Mouse (Mus musculus) heart, adult 18-20 months (tissue): ENCODE results near the gene Map6. TPM values are rescaled to one million over a fixed set of nuclear protein-coding genes. Genes with fewer than 3 reads are reported as not detected.
"Not testable (repeated sequence)": the region's sequence is repeated elsewhere in the genome, so short reads cannot be mapped to it uniquely, and the experiment has no call there.

Source experiments
- DNase-seq, 2 experiments: peaks; one replicate each; pipeline ENCODE4 v3.0.0; 2021 to 2022; ENCODE audit warnings: mixed read lengths in 1 of 2
- total RNA-seq, 2 experiments: library from RNA; stranded (reverse); gene quantifications; 2 replicates each; pipeline ENCODE4 v1.2.3; 2021

The Map6 gene
- total RNA-seq, 2 experiments from 2014 or later = 3.7 to 5.1 TPM

DNA sequence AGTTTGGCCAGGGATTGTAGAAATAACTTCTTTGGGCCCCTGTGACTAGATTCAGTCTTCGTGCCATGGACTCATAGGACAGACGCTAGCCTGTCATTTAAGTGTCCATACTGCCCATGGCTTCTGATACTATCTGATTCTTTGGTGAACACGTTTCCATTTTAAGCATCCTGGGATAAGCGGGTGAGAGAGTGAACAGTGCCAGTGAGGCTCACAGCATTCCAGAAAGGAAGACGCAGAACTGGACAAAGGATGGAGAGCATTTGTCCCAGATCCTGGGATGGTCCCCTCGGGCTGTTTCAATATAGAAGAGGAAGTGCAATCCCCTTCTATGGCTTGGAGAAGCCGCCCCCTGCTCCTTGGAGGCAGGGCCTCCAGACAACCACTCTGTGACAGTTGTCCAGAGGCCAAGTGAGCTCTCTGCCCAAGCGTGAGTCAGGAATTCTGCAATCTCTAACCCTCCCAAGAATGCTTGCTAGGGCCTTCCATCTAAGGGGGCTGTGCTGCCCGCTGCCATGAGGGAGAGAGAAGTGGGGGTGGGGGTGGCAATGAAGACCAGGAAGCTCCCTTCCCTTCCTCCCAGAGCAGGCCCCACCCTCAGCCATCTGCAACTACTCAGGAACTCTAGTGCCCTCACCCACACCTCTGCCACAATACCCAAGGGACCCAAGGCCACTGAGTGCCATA, 89.1 kb downstream of the Map6 start:
- peak; percentile 81 to 85 for DNase-seq

DNA sequence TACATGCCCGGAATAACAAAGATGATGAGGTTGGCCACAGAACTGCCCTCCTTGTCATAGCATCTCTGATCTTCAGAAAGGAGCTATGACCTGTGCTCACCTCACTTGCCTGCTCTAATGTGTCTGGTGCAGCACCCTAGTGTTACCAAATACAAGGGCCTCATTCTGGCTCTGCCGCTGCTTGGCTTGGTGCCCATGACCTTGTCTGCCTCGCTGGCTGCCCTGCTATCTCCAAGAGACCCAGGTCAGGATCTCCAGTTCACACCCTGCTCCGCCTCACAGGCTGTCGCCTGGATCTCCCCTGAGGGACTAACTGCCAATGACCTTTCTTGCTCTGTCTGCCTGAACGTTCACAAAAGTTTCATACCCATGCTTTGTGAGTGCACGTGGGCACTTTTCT, 90.0 kb downstream of the Map6 start:
- peak; percentile 71 to 79 for DNase-seq

DNA sequence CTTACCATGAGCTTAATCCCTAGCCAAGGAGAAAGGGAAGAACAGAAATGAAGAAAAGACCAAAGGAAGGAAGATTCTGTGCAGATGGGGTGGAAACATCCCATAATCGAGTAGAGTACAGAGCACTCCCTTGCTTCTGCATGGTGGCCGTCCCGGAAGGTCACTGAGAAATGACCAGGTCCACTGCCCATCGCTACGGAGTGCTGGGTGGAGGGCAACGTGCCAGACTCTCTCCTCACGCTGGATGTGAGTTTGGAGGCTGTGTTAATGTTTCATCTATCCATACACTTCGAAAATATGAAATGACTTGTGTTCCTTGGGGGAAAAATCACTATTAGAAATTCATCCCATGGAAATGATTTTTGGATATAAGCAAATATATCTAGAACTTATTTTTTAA, 91.1 kb downstream of the Map6 start:
- DNase-seq = no peak

DNA sequence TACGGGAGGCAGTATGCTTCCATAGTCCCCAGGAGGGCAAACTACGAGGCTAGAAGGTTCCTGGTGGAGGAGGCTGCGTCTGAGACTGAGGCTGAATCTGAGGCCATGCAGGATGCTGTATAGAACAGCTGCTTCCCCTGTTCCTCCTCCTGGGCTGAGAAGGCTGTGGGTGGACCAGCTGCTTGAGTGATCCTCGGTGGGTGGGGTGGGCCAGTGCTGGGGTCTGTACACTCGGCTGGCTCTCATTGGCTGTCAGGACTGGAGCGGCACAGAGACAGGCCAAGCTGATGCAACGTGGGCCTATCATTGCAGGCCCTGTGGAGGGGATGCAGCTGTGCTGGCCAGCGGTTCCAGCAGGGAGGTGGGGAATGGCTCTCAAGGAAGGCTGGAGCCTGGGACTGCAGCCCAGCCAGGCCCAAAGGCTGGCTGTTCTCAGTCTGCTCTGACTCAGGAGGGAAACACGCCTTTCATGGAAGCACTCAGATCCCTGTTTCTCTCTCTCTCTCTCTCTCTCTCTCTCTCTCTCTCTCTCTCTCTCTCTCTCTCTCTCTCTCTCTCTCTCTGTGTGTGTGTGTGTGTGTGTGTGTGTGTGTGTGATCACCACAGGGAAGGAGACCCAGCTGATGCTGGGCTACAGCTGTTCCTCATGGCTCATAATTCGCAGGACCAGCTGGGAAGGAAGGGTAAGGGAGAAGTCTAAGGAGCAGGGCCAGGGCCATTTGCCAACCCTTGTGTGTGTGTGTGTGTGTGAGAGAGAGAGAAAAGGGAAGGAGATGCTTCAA, 93.0 kb downstream of the Map6 start:
- peak; percentile 84 to 96 for DNase-seq

DNA sequence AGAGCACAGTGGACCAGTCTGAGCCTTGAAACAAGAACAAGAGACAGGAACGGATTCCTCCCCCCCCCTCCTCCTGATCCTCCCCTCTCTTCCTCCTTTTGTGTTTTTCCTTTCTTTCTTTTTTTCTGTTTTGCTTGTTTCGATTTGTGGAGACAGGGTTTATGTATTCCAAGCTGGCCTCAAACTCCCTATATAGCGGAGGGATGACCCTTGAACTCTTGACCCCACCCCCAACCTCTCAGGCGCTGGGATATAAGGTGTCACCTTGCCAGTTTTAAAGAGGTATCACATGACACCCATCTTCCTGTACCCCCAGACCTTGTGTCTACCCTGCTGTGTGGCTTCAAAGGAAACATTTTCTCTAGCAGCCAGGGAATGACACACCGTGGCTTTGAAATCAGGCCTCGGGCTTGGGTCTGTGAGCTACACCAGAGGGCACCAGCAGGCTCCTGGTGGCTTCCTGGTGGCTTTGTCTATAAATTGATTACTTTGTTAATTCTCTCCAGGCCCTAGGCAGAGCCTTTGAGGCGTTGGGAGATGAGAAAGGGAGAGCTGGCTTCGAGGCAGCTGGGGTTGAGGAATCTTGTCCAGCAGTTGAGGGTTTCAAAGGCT, 93.7 kb downstream of the Map6 start:
- DNase-seq = no peak

DNA sequence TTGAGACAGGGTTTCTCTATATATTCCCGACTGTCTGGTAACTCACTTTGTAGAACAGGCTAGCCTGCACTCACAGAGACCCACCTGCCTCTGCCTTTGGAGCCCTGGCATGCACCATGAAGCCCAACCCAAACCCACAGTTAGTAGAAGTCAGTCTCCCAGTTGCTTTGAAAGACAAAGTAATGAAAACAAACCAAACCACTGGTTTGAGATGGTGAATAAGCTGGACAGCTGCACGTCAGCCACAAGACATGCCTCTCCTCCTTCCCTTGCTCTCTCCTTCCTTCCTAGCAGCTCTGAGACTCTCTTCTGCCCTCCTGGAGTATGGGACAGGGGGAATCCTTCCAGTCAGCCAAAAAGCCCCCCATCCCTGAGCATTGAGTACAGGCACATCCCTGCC, 94.9 kb downstream of the Map6 start:
- no peak for DNase-seq

DNA sequence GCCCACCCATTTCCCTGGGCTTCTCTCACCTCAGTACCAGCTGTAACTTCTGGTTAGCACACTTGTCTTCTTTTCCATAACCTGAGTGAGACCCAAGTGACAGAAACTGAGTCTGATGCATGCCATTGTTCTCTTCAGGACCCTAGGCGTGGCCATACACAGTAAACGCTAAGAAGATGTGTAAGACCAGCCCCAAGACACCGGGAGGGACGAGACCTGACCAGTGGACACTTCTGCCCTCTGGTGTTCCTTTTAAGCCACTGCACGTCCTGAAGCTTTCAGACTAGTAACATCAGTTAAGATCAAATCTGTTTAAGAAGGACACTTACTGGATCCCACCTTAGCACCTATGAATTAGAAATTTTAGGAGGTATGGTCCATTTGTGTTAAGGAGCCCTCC, 97.8 kb downstream of the Map6 start:
- DNase-seq = peak; percentile 77 to 87

DNA sequence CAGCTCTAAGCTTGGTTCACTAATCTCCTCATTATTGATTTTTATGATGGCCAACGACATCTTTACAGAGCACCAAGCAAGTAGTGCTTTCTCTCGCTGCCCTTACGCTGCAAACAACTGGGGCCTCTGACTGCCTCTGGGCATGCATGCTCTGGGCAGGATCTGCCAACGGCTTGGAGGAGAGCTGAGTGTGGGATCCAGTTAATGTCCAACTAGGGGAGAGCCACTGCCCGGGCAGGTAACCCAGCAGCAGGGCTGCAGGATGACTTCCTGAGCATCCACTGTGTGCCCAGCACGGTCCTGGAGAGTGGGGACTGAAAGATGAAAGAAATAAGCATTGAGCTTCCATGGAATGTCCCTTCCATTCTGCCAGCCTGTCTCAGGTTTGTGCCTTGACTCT, 99.5 kb downstream of the Map6 start:
- DNase-seq = no peak

DNA sequence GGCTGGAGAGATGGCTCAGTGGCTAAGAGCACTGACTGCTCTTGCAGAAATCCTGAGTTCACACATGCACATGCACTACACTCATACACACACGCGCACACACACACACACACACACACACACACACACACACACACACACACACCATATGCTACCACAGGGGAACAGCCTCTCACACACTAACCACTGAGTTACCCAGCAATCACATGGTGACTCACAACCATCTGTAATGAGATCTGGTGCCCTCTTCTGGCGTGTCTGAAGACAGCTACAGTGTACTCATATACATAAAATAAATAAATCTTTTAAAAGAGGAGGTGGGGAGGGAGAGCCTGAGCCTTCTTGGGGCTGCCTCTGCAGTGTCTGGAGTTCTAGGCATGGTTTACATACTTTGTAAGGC, 107.1 kb downstream of the Map6 start:
- not testable (repeated sequence) for DNase-seq

DNA sequence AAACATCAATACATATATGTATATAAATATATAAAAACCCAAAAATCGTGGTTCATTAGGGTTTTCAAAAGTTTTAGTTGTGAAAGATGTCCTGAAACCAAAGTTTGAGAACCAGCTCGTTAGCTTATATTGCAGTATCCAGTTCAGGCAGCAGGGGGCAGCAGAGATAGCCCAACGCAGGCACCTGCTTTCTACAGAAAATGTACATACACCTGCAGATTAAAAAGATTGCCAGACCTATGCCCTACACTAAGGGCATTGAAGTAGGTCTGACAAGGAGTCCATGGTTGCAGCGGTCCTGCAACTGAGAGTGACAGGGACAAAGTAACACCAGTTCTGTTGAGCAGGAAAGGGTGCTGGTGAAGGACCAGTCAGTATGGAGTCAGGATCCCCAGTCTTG, 108.2 kb downstream of the Map6 start:
- DNase-seq = peak; percentile 61 to 94

DNA sequence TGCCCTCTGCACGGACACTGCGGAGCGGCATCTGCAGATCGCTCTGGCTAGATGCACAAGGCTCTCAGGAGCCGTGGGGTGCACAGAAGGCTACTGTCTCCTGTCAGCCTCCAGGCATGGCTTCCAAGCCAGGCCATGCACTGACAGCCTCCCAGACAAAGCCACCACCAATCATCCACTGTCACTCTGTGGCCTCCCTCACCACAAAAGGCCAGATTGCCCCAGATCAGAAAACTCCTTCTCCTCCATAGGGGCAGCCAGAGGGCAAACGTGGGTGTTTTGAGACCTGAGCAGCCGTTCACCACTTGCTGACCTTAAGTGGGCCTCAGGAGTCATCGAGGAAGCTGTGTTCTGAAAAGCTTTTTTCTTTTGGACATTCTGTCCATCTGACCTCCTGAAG, 111.6 kb downstream of the Map6 start:
- no peak for DNase-seq

DNA sequence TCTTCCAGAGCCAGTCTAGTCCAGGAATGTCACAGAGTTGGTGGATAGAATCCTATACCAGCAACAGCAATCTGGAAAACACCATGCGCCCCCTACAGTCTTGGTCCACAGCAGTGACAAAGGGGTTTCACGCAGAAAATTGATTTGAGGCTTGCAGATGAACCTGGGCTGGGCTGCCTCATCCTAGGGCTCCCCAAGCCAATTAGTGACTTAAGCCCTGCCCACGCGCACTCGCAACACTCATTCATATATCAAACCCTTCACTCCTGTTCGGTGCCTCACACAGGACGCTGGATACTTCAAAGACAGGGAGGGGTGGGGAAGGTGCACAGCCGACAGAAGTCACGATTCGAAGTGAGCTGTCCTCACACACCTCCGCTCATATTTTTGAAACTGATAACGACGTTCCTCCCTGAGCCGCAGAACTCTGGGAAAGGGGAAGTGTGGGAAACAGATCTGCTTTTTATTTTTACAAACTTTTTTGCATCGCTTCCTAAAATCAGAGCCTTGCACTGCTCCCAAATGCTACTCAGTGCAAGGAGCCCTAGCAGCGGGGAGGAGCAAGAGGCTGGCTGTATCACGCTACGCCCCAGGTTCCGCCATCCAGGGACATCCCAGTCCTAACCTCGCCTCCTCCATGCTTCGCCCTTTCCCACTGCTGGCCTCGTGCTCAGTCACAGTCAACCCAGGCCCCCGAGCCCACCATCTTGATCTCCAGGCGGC, 113.4 kb downstream of the Map6 start:
- no peak for DNase-seq

DNA sequence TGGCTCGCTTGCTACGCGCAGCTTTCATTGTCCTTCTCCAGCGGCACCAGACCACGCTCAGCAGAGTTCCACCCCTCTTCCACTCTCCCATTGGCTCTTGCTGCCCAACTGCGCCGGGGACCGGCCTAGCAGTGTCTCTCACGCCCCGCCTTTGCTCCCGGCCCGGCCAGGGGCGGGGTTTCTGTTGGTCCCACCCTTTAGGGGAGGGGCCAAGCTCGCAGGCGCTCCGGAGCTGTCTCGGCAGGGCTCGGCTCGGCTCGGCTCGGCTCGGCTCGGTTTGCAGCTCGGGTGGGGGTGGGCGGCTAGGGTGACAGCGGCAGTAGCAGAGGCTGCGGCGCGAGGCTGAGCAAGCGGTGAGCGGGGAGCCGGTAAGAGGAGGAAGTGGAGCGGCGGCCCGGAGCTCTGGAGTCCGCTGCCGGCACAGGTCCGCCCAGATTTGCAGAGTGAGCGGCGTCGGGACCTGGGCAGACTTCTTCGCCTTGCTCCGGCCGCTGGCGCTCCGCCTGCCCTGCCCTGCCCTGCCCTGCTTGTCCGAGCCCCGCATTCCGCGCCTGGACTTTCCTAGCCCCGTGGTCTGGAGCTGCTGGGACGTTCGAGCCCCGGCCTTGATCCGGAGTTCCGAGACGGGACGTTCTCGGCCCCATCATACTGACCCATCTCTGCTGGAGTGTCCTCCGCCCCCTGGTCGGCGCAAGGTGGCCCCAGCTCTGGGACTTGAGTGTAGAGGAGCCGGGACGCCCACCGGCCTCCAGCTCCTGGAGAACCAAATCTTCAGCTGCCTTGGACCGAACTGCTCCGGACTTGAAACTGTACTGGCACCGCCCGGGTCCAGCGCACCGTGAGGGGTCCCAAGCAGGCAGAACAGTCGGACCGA, 114.2 kb downstream of the Map6 start, which contains the start of gene Gdpd5:
Gene Gdpd5 (plus strand): TSS at position 201 of the 874 bp plus-strand sequence.
- peak; percentile 99 to 100 for DNase-seq

DNA sequence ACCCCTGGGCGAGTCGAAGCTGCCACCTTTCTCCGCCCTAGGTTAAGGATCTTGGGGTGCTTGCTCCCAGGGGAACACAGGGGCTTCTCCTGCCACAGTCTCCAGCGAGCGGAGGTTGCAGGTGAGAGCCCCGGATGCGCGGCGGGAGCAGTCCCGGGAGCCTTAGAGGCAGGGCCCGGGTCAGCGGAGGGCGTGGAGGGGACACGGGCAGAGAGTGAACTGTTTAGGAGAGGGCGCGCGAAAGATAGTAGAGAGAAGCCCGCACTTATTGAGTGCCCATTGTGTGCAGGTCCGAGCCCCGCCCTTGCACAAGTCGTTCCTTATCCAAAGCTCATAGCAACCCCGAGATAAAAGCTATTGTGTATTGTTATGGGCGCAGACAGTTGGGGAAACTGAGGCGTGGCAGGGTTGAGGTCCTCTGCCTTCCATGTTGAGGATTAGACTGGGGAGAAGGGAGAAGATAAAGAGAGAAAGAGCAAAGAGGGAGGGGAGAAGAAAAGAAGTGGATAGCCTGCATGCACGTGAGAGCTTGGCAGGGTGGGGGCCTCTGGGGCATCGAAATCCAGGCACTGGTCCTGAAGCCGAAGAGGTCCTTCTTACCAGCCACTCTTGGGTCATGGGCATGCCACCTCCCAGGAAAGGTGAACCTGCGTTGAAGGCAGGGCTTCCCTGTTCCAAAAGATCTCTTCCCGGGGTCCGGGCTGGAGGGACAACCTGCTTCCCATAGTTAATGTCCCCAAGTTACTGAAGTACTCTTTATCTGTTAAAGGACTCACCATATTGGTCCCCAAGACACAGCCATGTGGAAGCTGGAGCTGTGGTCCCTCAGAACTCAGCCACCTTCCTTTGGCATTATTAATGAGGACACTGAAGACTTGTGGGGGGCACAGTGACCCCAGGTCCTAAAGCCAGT, 115.1 kb downstream of the Map6 start:
- DNase-seq = no peak

DNA sequence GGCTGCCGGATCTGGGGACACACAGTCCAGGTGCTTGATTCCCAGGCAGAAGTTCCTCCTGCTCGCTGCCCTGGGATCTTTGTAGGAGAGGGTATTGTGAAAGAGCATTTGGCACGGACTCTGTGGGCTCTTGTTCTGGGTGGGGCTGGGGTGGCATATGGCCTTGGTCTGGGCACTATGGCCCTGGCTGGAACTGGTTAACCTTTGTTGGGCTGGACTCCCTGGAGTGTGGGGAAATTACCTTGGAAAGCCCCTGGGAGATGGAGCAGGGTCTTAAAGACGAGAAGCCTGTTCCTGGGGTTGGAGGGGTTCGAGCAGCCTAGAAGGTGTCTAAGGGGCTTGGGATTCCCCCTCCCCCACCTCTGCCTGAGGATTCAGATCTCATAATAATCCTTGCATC, 116.0 kb downstream of the Map6 start:
- DNase-seq = no peak

DNA sequence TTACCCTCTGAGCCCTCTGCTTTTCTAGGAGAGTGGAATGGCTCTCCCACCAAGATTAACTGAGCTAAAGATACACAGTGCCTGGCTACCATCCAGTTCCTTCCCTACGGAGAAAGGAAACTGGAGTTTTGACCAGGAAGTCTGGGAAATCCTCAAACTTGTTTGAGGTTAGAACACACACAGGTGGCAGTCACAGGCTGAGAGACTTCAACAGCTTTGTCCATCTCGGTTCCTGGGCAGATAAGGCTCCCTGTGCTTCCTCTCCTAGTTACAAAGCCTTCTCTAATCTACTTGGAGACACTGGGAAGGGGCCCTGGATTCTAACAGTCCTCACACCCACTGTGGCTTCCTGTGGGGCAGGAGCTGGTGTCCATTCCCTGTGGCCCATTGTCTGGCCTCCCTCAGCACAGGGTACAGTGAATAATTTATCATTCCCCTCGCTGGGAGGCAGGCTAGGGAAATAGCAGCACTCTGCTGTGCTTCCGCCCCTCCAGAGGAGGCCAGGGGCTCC, 116.9 kb downstream of the Map6 start:
- peak; percentile 61 to 65 for DNase-seq

DNA sequence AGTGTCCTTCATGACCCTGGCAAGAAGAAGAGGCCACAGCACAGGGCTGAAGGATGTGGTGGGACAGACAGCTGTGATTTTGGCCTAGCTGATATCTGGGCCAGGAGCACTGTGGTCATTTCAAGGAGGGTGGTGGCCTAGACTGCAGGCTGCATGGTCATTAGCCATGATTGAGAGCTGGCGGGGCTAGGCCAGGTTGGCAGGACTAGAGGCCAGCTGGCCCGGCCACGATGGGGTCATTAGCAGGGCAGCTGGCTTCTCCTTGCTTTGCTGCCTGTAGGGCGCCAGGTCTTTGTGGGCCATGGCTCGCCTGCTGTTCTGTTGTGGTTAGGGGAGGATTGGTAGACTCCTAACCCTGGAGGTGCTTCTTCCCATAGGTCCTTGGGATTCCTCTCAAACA, 118.8 kb downstream of the Map6 start:
- peak in 1 of 2 experiments; percentile 68 for DNase-seq
